Mouse (Mus musculus): ENCODE data around the gene Ermap.

Gene Ermap

DNA sequence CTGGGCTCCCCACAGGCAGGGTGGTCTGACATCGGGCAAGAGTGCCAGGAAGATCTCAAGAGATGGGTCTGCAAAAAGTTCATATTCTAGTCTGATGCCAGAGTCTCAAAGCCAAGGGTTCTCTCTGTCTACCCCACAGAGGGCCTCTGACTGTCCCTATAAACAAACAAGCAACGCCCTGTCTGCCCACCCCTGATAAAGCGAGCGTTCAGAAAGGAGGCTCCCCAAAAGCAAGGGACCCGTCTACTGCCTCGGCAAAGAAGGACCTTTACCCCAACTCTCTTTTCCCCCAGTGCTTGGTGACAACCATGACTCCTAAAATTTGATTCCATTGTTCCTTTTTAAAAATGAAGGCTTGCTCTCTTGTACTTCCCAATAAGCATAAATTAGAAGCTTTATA lies at the start of gene Ermap:
Gene Ermap, minus strand, starts transcription at position 148 of the 400 bp plus-strand sequence.
- DNase-seq, result no peak

DNA sequence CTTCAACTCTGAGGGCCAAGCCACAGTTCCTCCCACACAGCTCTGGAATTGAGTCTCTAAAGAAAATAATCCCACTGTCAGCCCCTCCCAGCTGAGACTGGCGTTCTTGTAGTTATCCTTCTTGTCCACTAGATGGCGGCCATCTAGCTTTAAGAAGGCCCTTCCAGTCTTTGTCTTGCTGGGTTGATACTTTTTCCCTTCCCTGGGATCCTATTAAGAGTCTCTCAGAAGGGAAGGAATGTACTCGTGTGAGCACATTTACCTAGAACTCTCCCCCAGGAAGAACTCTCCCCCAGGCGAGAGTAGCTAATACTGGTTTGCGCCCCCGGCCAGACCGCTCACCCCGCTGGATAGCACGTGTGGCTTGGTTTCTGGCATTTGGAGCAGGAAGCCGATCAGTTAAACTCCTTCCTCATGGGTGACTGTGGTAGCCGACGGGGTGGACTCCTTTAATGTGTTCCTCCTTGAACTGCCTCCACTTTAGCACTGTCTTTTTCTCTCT lies 49.4 kb upstream of the Ermap start:
- DNase-seq, result peak; percentile 39

DNA sequence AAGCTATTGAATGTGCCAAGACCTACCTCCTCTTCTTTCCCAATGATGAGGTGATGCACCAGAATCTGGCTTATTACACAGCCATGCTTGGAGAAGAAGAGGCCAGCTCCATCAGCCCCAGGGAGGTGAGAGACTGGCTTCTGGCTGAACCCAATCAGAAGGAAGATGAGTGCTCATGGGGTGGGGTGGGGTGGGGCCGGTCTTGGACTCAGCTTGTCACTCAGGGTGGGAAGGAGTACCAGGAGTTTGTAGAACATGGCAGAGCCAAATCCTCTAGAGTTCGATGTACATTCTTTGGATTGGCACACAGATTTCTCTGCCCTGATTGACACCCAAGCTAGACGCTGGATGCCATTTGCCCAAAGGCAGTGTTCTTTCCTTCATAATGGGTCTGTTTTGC lies 48.9 kb upstream of the Ermap start:
- no peak for DNase-seq

DNA sequence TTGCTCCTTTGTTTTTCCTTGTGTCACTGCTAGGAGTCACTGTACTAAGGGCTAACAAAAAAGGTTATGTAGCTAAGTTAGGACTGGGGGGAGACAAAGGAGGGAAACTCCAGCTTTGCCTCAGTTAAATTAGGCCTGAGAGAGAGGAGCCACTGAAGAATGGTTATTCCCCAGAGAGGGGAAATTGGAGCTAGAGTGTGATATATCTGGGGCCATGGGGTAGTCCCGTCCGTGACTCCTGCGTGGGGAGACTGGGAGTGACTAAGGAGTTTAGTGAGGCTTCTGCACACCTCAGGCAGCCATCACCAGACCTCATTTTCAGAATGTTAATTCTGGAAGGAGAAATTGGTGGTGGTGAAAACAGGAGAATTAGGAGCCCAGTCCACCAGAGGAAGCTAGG lies 44.5 kb upstream of the Ermap start:
- no peak for DNase-seq

DNA sequence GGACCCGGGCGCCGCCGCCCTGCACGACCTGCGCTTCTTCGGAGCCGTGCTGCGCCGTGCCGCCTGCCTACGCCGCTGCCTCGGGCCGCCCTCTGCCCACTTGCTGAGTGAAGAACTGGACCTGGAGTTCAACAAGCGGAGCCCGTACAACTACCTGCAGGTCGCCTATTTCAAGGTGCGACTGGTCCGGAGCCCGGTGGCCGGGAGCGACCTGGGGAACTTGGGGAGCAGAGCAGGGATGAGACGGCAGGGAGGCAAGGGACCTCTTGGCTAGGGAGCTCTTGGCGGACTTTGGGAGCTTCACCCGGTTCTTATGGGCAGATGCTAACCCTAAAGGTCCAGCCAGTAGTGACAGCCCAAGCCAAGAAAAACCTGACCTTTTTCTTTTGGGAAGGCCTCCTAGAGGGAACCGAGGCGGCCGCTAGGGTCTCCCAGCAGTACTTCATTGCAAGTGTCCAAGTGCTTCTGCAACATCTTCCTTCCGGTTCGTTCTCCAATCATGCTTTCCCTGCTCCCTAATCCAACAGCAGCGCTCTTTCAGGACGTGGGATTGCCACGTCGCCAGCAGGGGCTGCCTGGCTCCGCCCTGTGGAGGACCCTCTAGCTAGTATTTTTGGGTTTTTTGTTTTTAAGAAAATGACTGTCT lies 43.6 kb upstream of the Ermap start:
- peak; percentile 53 for DNase-seq

DNA sequence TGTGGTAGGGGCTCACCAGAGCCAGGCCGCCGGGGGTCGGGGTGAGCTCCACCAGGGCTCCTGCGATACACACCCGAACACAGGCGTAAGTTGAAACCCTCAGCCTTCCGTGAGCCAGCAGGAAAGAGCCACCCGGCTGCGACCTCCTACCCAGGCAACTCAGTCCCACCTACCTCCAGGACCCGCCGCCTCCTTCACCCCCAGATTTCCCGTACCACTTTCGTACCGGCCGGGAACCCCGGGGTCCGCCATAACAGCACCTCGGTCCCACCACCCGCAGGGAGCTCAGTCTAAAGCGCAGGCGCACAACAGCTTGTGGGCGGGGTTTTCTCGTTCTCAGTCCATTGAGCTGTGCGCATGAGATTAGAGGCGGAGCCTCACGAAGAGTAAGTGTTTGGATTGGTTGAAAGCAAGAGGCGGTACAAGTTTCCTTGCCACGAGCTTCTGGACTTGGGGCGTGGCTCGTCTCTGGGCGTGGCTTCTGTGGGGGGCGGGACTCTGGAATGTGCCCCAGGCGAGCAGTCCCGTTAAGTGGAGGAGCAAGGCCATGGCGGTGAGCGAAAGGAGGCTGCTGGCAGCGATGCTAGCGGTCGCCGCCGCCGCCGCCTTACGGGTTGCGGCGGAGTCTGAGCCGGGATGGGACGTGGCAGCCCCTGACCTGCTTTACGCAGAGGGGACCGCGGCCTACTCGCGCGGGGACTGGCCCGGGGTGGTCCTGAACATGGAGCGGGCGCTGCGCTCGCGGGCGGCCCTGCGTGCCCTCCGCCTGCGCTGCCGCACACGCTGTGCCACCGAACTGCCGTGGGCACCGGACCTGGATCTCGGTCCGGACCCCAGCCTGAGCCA lies 42.8 kb upstream of the Ermap start, which contains the start of the genes AU022252 and P3h1:
Gene AU022252, minus strand, starts transcription at position 303 of the 846 bp plus-strand sequence.
Gene P3h1, plus strand, starts transcription at position 506 of the 846 bp plus-strand sequence.
- DNase-seq, result peak; percentile 97

DNA sequence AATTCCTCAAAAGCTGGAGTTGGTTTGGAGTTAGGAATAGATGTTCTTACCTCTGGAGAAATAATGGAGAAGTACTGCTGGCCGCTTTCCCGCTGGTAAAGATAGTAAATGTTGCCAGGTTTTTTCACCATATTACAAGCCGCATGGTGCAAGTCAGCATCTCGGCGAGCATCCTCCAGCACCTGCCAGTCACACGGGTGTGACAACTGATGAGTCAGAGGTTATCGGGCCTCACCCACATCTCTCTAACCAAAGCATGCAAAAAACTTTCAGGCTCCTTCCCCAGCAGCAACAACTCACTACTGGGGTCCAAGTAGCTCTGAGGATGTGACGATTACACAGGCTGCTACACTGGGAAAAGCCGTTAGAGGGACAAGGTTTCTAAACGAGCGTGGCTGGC lies 36.9 kb upstream of the Ermap start:
- DNase-seq, result no peak

DNA sequence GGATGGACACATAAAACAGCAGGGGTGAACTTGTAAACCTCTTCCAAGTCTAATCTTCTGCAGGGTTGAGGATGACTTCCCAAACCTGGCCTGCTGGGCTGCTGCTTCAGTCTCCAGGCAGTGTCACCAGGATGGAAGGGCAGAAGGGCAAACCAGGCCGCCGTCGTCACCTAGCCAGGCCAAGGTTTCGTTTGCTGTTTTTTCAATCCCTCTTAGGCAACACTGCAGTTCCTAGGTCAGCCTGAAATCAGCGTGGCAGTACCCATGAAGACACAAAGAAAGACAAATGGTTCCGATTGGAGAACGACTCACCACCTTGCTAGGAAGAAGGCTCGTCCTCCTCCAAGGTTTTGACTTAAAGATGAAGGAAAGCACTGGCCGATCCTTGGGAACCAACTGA lies 35.9 kb upstream of the Ermap start:
- no peak for DNase-seq

DNA sequence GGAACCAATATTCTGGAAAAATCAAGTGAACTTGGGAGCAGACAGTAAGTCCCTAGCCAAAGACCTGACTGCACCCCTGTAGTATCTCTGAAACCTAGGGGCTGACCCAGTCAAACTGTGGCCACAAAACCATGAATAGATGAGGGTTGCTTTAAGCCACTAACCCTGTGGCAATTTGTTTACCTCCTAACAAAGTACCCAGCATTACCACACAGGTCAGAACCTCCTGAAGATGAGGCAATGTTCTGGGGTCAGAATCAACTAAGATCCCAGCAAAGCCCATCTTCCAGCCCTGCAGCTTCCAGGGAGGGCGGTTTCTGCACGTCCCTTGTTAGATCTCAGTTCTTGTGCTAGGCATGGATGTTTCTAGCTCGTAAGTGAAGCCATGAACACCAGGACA lies 34.7 kb upstream of the Ermap start:
- no peak for DNase-seq

DNA sequence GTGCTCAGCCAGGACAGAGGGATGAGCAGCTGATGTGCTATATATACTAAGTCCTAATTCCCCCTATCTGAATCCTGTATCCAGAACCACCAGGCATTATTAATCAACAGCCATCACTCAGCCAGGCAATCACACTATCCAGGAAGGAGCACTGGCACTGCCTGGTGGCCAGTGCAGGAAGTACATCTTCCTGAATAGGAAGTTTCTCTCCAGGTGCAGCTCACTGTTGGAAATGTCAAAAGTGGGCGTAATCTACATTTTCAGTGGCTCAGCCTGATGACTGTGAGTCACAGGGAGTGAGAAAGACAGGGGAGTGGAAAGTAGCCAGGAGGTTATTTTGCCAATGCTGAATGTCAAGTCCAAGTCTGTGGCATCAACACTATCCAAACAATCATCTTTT lies 33.9 kb upstream of the Ermap start:
- DNase-seq, result no peak

DNA sequence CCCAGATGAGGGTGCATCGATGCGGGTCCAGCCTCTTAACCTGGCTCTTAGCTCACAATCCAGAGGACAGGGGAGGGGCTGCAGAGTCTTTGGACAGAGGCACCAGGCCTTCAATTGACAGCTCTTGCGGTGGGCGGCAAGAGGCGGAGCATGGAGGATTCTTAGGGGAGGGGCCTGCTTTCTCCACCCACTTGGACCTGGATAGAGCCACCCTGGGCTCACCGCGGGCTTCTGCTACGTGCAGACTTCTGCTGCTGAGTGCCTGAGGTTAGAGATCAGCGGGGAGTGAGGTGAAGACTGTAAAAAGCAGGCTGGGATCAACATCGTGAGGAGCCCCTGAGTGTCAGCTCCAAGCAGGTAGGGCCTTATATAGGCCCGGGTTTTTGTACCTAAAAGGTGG lies 28.4 kb upstream of the Ermap start, which contains the start of gene Tmem269:
Gene Tmem269, minus strand, starts transcription at position 49 of the 400 bp plus-strand sequence.
- DNase-seq, result no peak

DNA sequence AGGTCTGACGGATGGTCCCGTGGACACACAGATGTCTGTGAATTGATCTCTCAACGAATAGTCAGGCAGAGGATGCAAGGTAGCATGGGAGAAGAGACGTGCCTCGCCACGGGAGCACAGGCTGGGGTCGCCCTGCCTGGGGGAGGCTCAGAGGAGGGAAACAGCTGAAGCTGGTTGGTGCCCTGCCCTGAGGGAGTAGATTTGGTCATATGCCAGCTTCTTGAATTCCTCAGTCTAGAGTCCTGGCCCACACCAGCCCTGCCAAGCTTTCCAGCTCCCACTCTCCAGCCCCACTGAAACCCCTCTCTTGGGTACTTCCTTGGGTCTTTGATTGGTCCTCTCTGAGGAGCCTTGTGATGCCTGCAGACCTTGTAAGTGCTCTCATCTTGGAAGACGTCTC lies 26.9 kb upstream of the Ermap start:
- no peak for DNase-seq

DNA sequence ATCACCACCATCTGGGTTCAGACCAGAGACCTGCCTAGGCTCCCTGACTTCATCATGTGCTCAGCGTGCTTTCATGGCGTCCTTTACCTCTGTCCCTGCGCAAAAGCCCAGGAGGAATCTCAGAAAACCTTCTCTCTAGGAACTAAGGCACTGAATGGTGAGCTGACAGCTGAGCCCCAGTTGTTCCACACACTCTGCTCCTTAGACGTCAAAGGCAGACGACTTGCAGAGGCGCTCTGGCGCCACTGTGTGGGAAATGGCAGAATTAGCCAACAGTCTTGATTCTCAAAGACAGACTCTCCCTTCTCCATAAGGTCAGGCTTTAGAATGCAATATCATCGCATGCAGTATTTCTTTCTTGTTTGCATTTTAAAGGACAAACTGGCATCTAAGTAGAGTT lies 14.9 kb upstream of the Ermap start:
- DNase-seq, result peak; percentile 51

DNA sequence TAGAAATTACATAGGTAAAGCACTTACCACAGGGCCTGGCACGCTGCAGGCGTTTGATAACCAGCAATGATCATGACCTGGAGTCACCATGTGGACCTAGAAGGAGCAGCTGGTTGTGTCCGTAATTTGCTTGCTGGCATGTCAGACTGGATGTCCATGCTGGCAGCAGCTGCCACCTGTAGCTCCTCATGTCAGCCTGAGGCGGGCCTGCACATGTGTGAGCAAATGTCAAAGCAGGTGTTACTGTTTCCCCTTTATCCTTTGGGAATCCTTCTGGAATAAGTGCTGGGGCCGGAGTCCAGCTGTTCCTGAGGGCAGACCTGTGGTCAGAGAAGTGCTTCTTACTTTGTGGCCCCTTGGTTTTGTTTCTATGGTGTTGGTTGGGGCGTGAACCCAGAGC lies 8.3 kb upstream of the Ermap start:
- no peak for DNase-seq

DNA sequence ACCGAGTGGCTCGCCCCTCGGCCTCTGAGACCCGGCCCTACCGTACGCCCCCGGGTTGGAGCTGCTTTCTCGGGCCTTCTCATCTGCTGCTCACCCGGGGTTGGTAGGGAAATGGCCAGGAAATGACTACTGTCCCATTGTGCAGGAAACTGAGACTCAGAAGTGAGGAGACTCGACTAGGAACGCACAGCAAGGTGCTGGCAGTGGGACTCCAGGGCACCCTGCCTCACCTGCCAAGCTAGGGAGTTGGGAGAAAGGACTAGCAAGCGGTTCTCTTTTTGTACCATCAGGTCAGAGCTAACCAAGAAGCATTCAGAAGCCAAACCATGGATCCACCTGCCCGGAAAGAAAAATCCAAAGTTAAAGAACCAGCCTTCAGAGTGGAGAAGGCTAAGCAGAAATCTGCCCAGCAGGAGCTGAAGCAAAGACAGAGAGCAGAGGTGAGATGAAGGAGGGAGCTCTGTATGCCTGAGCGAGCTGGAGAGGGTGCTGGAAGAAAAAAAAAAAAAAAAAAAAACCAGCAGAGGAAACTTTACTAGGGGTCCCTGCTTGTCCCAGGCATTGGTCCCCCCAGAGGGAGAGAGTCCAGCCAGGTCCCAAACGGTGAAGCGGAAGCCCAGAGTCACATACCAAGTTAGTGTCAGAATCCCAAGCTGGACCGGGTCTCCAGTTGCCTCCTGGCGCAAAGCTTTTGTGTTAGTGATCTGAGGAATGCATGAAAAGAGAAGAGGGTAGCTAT lies 5.9 kb upstream of the Ermap start:
- DNase-seq, result no peak

DNA sequence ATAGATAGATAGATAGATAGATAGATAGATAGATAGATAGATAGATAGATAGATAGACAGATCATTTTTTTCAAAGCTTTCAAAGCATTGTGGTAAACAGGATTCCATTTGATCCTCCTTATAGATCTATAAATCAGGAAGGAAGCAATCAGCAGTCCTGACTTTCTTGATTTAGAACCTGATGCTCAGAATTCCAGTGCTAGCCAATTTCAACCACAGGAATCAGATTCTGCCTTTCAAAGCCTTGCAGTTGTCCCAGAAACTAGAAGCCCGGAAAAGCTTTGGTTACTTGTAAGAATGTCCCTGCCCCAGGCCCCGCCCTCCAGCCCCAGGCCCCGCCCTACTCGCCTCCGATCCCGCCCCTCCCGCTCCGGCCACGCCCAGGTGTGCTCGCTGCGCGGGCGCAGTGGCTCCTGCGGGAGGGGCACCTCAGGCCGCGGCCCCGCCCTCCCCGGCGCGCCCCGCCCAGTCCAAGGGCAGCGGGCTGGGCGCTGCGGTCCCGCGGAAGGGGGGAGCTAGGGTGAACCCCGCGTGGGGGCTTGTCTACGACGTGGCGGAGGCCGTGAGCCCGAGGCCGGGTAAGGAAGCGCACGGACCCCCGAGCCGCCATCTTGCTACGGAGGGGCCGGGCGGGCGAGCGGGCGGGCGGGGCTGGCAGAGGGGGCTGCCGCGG lies 5.2 kb upstream of the Ermap start, which contains the start of gene Svbp:
Gene Svbp, plus strand, starts transcription at position 398 of the 673 bp plus-strand sequence.
- DNase-seq, result peak; percentile 88

DNA sequence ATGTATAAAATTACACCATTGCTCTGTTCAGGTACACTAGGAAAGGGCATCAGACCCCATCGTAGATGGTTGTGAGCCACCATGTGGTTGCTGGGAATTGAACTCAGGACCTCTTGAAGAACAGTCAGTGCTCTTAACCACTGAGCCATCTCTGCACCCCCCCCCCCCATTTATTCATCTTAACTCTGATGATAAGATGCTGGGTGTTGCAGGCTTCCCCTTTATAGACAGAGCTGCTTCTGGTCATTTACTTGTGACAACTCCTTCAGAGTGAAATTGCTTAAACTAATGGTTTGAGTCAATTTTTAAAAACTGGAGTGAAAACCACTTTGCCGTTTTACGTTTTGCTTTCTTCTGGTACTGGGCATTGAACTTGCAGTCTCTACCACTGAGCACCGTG lies 2.9 kb upstream of the Ermap start:
- DNase-seq, result no peak

DNA sequence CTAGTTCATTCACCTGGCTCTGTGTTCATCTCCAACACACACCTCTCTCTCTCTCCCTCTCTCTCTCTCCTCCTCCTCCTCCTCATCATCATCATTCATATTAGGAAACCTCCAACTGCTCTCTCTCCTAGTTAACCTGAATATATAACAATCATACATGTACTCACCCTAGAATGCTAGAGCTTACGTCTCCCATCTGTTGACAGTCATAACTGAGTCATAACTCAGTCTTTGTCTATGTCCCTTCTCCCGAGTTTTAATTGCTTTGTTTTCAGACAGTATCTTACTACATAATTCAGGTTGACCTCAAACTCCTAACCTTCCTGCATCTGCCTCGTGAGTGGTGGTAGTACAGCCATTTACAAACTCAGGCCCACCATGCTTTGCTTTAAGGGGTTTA lies 1.5 kb upstream of the Ermap start:
- no peak for DNase-seq

DNA sequence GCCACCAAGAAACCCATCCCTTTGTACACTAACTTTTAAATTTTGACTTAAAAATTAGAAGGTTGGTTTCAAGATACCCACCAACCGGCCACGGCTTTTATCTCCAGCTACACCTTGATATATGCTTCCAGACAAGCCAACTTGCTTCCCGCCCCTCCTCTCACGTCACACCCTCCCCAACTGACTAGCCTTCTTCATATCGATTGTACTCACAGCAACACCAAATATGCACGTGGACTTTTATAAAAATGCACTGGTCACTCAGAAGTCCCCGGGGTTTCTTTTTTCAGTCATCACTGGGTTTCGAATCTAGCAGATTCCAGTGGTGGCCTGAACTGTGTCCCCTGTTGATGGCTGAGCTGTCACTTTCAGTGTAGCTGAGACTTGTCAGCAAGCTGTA lies 807 bp upstream of the Ermap start:
- DNase-seq, result no peak

DNA sequence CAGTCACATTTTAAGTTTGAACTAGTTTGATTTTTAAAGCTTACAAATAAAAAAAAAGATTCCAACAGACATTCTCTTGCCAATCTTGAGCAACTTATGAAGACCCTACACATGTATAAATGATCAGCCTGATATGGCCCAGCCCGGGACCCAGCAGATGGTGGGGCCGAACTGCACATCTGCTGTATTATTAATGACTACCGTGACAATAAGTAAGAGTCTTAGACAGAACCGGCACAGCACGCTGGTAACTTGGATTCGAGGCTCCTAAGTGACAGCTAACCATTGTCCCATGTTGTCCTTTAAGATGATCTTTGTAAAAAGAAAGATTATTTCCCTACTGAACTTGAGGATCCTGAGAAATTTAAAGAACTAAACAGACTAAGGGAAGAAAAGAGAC lies 419 bp downstream of the Ermap start:
- no peak for DNase-seq

DNA sequence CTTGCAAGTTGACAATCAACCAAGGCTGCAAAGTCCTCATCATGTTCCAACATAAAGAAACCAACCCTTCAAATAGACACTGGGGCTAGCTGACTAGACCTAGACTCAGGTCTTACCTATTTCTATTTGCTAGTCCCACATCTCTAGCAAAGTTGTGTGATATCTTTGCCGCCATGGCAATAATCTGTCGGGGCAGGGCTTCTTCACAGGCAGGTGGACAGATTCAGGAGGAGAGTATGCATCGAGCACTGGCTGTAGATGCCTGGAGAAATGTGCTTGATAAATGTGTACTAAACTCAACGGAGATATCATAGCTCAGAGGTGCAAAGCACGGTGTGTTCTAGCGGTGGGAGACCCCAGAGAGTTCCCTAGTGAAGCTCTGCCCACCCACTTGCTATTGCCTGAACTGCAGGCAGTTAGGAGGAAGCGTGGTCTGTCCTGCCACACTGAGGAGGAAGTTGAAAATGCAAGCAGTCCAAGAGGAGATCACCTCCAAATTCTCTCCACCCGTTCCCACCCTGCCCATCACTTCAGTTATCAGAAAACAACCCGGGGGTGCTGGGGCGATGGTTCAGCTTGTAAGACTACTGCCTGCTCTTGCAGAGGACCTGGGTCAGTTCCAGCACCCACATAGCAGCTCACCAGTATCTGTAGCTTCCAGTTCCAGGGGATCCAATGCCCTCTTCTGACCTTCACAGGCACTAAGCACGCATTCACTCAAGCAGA lies 1.6 kb downstream of the Ermap start:
- DNase-seq, result no peak

DNA sequence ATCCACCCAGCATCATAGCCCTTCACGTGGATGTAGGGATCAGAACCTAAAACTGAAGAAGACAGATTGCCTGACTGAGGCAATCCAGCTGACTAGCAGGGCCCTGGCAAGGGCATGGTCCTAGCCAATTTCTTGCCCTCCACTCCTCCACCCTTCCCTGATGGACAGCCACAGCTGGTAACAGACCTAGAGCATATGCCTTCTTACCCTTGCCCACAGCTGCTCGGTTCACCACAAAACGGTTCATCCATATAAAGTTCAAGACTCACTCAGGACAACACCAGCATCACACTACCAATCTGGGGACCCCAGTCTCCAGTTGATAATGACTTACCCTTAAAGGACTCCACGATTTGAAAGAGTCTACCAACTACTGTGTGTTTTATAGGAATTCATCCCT lies 4.0 kb downstream of the Ermap start:
- DNase-seq, result no peak
